Mouse (Mus musculus) CH12F3 (cell line): Measurements from ENCODE around the gene Ndufb6.

Experiments
- in situ Hi-C: fragments of 300-500 bp; cut with MboI; formaldehyde crosslinking; loops from 2 replicates; pipeline ENCODE4 v1.14.3; 2020; ENCODE audit warnings: low sequenced_read_pairs

Gene Ndufb6

DNA sequence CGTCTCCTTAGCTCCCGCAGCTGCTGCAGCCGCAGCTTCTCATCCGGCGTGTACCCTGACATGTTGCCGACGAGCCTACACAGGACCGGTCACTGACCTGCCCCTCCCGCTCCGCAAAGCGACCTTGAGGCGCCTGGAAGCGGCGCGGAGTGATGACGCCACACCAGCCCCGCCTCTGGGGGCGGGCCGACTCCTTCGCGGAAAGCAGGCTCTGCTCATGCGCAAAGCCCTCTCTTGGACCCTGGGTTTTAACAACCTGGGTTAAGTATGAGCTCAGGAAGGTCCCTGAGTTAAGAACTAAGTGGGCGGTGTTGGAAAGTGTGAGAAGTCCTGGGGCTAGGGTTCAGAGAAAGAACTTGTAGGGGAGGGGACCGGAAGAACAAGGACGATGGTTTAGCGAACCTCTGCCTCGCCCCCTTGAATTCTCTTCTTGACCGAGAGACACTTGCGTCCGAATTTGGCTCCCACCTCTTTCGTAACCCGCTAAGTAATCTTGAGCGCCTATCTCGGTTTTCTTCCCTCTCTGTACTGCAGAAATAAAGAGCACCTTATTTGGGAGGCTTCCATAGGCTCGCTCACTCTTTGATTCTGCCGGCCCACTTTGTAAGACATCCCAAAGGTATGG lies at the start of gene Ndufb6:
Ndufb6 (minus strand) TSS at position 146 of the 625 bp plus-strand sequence.
- in situ Hi-C loops, result loop anchor here (10.0 to 25.0 kb wide), 2 partner anchors 135 to 408 kb away; partner anchors contain the start of gene Aco1

DNA sequence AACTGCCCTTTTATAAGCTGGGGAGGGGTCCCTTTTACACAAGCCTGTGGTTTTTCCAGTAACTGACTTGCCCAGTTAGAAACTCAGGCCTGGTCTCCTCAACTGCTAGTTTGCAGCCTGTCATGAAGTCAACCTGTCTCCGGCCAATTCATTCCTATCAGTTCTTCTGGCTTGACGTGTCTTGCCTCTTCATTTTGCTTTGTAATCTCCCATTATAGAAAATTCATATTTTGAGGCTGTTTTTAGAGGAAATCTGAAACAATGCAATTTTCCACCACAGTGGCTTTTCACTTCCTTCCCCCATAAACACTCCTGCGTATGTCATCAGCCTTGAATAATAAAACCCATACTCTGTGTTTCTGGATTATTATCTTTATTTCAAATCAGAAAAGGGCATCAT lies 47.9 kb upstream of the Ndufb6 start:
- in situ Hi-C loops, result no loop called here

DNA sequence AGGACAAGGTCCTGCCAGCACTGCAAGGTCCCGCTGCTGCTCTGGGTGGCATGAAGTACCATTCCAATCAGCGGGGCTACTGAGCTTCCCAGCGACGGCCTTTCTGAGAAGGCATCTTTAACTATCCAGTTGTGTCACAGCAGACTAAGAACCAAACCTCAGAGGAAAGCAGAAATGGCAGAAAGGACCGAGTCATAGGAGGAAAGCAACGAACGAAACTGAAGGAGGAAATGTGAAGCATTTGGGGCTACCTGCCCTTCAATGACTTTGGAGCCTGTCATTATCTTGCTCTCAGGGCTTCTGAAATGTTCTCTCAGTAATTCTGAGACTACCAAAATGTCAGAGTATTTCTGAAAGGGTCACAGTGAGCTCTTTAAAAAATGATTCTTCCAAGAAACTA lies 45.4 kb upstream of the Ndufb6 start:
- in situ Hi-C loops, result no loop called here

DNA sequence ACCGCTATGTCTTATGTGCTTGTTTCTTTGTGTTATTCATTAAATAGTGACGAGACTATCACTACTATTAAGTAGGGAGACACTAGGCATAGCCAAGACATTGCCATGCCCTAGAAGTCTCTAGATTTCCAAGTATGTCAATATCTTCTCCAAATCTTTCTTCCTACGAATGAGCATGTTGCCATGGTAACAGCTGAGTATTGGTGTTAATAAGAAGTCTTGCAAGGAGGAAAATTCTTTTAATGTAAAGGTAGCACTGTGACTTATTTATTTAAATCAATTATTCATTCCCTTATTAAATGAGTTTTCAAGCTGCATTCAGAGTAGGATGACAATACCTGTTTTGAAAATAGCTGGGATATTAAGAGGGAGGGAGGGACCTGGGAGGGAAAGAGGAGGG lies 38.2 kb upstream of the Ndufb6 start:
- in situ Hi-C loops, result no loop called here

DNA sequence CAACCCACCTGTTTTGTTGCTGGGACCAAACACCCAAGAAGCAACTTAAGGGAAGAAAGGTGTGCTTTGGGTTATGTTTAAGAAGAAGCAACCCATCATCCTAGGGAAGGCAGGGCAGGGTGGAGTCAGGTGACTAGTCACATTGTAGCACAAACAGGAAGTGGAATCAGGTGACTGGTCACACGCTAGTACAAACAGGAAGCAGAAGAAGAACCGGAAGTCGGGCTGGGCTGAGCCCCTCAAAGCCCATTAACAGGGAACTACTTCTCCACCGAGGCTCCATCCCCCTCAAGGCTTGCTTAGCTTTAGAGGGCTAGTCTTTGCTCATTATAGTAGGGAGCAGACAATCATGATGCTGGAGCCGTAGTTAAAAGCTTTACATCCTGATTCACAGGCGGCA lies 33.8 kb upstream of the Ndufb6 start:
- in situ Hi-C loops, result no loop called here

DNA sequence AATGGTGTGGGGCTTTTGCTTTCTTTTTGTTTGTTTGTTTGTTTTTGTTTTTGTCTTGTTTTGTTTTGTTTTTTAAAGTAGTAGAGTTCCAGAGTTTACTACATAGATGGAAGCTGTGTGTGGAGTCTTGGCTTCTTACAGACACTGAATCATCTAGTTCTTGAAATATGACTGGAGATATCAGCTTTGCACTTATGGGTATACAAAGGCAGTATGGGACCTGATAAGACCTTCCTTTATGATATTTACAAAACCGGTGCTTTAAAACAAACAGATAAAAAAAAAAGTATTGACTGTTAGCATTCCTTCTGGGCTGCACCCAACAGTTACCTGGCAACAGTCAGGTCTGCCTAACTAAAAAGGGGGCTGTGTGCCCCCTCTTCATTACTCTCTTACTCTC lies 33.0 kb upstream of the Ndufb6 start:
- in situ Hi-C loops, result no loop called here

DNA sequence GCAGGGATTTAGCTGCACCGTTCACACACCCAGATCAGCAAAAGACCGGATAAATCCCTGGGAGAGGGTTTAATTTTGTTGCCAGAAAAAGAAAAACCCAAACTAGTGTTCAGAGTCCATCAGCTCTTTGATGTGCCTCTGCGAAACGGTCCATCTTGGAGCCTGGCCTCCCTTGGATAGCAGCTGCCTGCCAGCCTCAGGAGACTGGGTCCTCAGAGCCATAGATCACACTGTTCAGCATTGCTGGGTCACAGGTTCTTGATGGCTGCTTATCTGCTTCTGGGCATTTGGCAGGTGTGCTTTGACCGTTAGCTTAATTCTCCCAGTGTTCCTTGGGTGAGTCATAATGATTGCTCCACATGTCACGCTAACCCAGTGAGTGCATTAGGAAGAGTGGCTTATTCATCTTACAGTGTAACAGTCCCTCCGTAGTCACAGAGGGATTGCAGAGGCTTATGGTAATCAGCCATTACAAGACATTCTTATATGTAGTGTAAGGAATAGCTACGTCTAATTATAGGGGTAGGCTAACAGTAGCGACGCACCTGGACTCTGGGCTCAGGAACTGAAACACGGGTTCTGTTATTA lies 31.7 kb upstream of the Ndufb6 start:
- in situ Hi-C loops, result no loop called here

DNA sequence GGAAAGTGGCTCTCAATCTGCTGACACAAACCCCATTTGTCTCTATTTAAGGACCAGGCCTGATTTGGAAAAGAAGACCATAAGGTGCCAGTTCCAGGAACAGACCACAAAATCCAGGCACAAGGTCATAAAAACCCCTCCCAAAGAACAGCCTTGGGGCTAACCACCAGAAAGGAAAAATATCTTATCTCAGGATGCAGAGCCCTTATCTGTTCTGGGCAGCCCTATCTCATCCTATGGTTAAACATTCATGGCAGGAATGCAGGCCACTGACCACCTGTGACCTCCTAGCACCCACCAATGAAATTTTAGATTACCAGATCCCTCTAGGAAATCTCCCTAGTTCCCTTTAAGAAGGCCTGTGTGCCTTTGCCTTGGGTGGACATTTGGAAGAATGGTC lies 30.5 kb upstream of the Ndufb6 start:
- in situ Hi-C loops, result no loop called here

DNA sequence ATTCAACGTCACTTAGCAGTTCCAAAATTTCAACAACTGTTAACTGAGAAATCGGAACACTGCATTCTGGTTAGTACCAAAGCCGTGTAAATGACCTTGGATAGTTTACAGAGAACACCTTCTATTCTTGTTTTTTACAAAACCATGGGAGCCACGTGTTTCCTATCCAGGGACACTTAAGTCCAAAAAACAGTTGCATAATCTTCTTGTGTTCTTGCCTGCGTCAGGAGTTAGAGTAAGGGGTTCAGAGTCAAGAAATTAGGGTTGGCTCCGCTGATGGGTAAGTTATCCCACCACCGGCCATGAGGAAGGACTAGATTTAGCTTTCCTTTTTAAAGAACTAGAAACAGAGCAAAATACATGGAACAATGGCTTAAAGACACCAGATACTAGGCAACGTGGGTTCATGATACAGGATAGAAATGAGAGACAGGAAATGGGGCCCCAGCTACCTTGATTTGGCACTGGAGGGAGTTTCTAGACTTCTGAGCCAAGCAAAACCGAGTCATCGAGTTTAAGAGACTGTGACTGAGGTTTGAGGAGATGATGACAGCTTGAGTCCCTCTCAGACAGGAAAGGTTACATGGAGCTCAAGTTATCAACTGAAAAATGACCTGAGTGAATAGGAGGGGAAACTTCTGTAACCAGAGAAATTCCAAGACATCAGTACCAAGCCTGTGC lies 23.4 kb upstream of the Ndufb6 start:
- in situ Hi-C loops, result no loop called here

DNA sequence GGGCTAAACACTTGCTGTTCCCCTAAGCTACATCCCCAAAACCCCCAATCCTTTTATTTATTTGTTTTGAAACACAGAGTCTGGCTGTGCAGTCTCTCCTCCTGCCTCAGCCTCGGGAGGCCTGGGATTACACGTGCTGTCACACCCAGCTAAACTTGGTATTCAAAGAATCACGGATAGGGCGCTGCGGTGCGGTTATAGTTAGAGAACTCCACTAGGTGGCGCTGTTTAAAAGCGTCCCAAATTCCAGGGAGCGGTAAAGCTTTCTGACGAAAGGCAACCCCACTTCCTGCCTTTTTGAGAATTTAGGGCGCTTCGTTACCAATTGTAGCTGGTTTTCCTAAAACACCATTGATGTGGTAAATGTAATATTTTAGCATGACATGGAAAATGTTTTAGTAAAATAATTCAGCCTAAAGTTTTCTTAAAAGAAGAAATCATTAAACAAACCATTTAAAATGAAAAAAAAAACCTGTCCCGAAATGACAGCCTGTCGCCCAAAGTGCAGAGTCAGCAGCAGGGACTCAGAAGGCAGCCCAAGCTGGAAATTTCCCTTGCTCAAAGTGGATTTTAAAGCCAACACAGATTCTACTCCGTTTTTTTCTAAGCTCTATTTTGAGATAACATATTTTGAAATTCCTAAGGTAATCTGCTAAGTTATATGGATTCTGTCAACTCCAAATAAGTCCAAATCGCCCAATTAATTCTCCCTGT lies 22.0 kb upstream of the Ndufb6 start:
- in situ Hi-C loops, result no loop called here

DNA sequence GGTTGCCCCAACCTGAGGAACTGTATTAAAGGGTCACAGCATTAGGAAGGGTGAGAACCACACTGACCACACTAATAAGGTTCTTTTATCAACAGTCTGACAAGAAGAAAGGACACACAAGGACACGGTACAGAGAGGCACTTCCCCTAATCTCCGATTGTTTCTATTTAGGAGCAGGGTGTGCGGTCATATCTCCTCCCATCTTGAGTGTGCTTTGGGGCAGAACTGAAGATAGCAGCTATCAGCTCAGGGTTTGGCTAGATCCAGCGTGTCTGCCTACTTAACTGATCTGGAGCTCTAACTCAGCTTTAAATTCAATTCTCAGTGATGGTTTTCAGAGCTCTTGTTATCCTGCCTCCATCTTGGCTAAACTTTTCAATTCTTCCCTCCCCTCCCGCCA lies 19.9 kb upstream of the Ndufb6 start:
- in situ Hi-C loops, result loop anchor here (25.0 kb wide), 1 partner anchor 388 kb away; no protein-coding TSS in a partner anchor

DNA sequence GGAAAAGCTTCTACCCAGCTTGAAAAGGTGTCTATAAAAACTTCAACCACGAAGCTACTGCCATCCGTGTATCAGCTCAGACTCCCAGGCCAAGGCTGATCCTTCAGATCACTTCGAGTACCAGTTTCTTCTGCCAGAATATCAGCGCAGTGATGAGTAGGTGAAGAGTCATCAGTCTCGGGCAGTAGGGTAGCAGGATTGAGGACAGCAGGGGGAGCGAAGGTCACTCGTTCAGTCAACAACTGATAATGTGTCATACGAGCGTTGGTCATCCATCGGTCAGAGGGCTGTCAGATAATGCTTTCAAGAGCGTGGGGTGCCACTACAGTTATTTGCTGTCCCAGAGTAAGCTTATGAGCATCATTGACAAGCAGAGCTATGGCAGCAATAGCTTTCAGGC lies 12.3 kb upstream of the Ndufb6 start:
- in situ Hi-C loops, result loop anchor here (25.0 kb wide), 1 partner anchor 396 kb away; no protein-coding TSS in a partner anchor

DNA sequence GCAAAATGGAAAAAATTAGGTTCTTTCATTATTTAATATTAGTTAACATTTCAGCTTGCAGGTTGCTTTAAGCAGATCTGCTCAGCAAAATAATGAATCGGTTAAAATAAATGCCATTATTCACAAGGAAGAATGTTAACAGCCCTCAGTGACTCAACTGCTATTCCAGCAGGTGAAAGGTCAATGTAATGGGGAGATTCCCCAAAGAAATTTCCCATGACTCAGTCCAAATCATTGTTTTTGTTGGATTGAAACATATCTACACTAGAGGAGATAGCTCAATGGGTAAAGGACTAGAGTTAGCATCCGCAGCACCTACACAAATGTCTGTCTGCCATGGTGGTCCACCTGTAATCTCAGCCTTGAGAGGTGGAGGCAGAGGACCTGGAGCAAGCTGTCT lies 9.8 kb upstream of the Ndufb6 start:
- in situ Hi-C loops, result loop anchor here (25.0 kb wide), 1 partner anchor 398 kb away; no protein-coding TSS in a partner anchor

DNA sequence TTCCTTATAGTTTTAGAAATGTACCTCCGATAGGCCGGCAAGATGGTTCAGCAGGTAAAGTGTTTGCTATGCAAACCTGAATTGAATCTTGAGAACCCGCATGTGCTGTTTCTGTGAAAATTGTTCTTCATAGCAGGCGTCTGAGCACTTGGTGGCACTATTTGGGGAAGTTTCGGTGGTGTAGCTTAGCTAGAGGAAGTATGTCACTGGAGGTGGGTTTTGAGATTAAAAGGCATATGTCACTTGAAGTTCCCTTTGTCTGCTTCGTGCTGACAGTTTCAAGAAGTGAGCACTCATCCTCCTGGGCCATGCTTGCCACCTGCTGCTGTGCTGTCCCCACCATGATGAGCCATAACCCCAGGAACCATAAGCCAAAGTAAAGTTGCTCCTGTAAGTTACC lies 8.2 kb upstream of the Ndufb6 start:
- in situ Hi-C loops, result loop anchor here (25.0 kb wide), 1 partner anchor 400 kb away; no protein-coding TSS in a partner anchor

DNA sequence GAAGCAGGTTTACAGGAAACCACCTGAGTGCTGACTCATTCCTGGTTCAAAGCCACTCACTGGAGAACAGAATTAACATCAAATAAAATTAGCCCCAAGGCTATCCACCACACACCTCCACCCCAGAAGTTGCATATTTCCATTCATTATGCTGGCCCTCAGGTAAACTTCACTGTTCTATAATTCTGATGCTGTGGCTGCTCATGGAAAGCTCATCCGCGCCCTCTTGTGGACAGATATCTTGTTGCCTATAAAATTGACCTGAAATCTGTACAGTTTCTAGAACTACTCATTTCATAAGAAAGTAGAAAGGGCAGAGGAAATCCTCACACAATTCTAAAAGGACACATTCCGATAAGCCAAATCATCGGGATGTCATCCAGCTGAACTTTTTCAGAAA lies 6.4 kb upstream of the Ndufb6 start:
- in situ Hi-C loops, result loop anchor here (25.0 kb wide), 1 partner anchor 402 kb away; no protein-coding TSS in a partner anchor

DNA sequence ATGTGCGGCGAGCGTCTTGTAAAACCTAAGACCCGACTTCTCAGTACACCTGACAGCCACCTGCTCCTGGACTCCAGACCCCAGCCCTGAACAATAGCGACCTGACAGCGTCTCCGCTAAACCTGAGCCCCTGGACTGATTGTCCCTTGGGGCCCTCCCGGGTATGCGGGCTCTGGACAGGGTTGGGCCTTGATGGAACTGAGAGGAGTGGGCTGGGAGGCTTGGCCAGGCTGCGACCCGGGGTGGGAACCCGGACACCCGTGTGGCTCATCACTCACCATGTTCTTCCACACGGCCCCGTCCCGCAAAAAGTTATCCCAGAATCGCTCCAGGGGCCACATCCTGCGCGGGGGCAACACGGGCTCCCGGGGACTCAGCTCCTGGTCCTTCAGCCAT lies 343 bp downstream of the Ndufb6 start:
- in situ Hi-C loops, result loop anchor here (10.0 to 25.0 kb wide), 2 partner anchors 134 to 408 kb away; partner anchors contain the start of gene Aco1

DNA sequence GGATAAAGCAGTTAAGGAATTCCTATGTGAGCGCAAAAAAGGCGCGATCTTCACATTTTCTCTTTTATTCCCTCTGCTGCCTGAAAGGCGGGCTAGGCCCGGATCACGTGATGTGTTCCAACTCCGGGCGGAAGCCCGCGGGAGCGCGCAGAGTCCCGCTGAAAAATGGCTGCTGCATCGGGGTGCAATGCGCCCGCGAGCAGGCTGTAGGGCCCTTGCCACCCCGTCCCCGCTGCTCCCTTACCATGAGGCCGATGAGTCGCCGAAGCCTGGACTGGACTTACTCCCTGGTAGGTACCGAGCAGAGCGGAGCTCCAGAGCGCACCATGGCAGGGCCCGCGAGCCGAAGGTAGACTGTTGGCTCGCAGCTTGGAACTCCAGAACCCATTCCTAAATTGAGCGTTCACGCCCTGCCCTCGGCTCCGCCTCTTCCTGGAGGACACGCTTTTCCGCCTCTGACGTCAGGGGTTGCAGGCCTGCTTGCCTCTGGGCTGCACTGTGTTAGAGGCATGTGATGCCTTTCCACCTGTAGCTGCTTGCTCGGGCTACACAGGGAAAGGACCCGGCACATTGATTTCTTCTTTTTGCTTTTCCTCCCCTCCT lies 9.7 kb downstream of the Ndufb6 start, which contains the start of the genes Smim27 and Topors:
Smim27 (plus strand) TSS at position 150 of the 603 bp plus-strand sequence.
Topors (minus strand) TSS at position 421 of the 603 bp plus-strand sequence.
- in situ Hi-C loops, result loop anchor here (10.0 kb wide), 1 partner anchor 125 kb away; the partner anchor contains the start of gene Aco1

DNA sequence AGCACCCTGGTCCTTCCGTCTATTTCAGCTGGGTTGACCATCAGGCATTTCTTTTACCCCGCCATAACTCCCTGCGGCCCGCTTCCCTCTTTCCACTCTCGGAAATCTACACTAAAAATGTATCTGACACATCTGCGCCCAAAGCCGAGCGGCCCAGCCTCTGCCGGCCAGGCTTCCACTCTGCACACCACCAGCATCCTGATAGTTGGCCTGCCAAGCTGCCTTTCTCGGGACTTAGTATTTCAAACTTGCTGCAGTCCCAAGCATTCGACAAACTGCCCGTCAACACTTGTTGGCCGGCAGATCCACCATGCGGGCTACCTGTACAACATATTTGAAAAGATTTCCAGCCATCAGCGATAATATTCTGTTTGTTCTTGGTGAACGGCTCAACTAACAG lies 10.4 kb downstream of the Ndufb6 start:
- in situ Hi-C loops, result no loop called here

DNA sequence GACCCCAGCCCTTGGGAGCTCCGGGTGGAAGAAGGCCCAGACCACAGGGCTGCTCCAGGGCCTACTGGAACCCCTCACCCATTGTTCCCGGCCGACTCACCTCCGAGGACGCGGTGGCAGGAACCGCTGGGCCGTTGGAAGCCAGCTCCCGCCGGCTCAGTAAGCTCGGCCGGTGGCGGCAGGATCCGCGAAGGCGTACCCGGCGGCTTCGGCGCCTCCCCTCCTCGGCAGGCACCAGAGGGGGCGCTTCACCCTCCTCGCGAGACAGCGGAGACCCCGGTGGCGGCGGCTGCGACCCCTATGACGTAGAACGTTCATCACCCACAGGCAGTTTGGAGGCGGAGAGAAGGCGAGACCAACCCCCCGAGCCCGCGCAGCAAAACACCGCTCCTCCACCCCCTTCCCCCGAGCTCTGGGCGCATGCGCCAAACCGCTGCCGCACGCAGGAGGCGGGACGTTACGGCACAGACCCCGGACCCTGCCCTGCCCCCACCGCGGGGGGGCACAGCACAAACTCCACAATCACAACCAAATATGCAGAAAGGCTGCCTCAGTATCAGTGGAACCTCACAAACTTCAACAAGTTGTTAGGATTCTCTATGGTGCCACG lies 10.9 kb downstream of the Ndufb6 start:
- in situ Hi-C loops, result no loop called here

DNA sequence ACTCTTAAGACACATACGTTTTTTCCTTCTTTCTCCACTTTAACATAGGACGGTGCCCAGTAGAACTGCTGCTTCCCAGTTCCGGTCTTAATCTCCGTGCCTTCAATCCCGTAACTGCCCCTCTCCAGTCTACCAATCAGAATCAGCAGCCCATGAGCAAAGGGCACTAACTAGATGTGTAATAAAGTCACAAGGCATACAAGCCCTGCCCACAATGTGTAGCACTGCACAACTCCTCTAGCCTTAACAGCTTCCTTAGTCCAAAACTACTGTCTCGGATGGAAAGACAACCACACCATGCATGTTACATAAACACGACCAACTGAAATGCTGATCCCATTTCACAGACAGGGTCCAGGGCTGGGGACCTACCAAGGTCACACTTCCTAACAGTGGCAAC lies 11.5 kb downstream of the Ndufb6 start:
- in situ Hi-C loops, result no loop called here
